Mouse (Mus musculus): ENCODE measurements around the gene Rab5b. TPM values are rescaled to one million over a fixed set of nuclear protein-coding genes. Genes with fewer than 3 reads are reported as not detected.

Gene Rab5b
- polyA plus RNA-seq (2012; rRNA removed): 51.6 and 59.7 TPM in 2 replicates

GRCm38 (mm10) chr10:128695992-128696807, at the start of gene Rab5b:
TSS of gene Rab5b (minus strand) at chr10:128696264.

GRCm38 (mm10) chr10:128744680-128745601, 48.9 kb upstream of the Rab5b start, which contains the start of gene Dgka:
TSS of gene Dgka (minus strand) at chr10:128744855.

GRCm38 (mm10) chr10:128704491-128705316, 8.6 kb upstream of the Rab5b start, which contains the start of gene Cdk2:
TSS of gene Cdk2 (minus strand) at chr10:128705031.

GRCm38 (mm10) chr10:128703895-128704294, 7.8 kb upstream of the Rab5b start, which contains the start of gene Pmel:
TSS of gene Pmel (plus strand) at chr10:128704195.

GRCm38 (mm10) chr10:128673763-128674468, 22.1 kb downstream of the Rab5b start, which contains the start of gene Suox:
TSS of gene Suox (minus strand) at chr10:128674073.

GRCm38 (mm10) chr10:128645111-128646011, 50.7 kb downstream of the Rab5b start, which contains the start of gene Ikzf4:
TSS of gene Ikzf4 (minus strand) at chr10:128645991.

Other genes with a start within 250 kb of the Rab5b start
- 77.1 and 80.9 TPM in 2 replicates for gene Smarcc2, start 237.0 kb downstream of the Rab5b start, polyA plus RNA-seq (2012; rRNA removed)
- 1,151 and 1,354 TPM in 2 replicates for gene Myl6, start 202.1 kb downstream of the Rab5b start, polyA plus RNA-seq (2012; rRNA removed)
- 1.6 and 2.1 TPM in 2 replicates for gene Myl6b, start 197.6 kb downstream of the Rab5b start, polyA plus RNA-seq (2012; rRNA removed)
- gene Esyt1, start 170.4 kb downstream of the Rab5b start, polyA plus RNA-seq (2012; rRNA removed): 66.7 and 76.5 TPM in 2 replicates
- 15.6 and 20.1 TPM in 2 replicates for gene Zc3h10, start 148.5 kb downstream of the Rab5b start, polyA plus RNA-seq (2012; rRNA removed)
- 2,287 and 3,176 TPM in 2 replicates for gene Rpl41, start 147.0 kb downstream of the Rab5b start, polyA plus RNA-seq (2012; rRNA removed)
- 11.8 and 15.3 TPM in 2 replicates for gene Pa2g4, start 130.3 kb downstream of the Rab5b start, polyA plus RNA-seq (2012; rRNA removed)
- gene Erbb3, start 106.6 kb downstream of the Rab5b start, polyA plus RNA-seq (2012; rRNA removed): 84.1 and 97.8 TPM in 2 replicates
- 948 and 1,040 TPM in 2 replicates for gene Rps26, start 69.5 kb downstream of the Rab5b start, polyA plus RNA-seq (2012; rRNA removed)
- 0.83 and 1.3 TPM in 2 replicates for gene Ikzf4, start 50.3 kb downstream of the Rab5b start, polyA plus RNA-seq (2012; rRNA removed)
- 10.0 and 12.2 TPM in 2 replicates for gene Suox, start 22.2 kb downstream of the Rab5b start, polyA plus RNA-seq (2012; rRNA removed)
- gene Pmel, start 7.9 kb upstream of the Rab5b start, polyA plus RNA-seq (2012; rRNA removed): 3.2 and 3.4 TPM in 2 replicates
- 11.2 and 11.4 TPM in 2 replicates for gene Cdk2, start 8.8 kb upstream of the Rab5b start, polyA plus RNA-seq (2012; rRNA removed)
- 80.2 and 87.4 TPM in 2 replicates for gene Dgka, start 48.6 kb upstream of the Rab5b start, polyA plus RNA-seq (2012; rRNA removed)
- gene Pym1, start 51.6 kb upstream of the Rab5b start, polyA plus RNA-seq (2012; rRNA removed): 17.4 and 19.1 TPM in 2 replicates
- 4.8 and 5.0 TPM in 2 replicates for gene Mmp19, start 94.6 kb upstream of the Rab5b start, polyA plus RNA-seq (2012; rRNA removed)
- gene Dnajc14, start 107.8 kb upstream of the Rab5b start, polyA plus RNA-seq (2012; rRNA removed): 15.2 and 16.5 TPM in 2 replicates
- 17.7 and 17.9 TPM in 2 replicates for gene Tmem198b, start 108.1 kb upstream of the Rab5b start, polyA plus RNA-seq (2012; rRNA removed)
- gene Sarnp, start 121.1 kb upstream of the Rab5b start, polyA plus RNA-seq (2012; rRNA removed): 2.0 and 2.3 TPM in 2 replicates
- gene Ormdl2, start 125.4 kb upstream of the Rab5b start, polyA plus RNA-seq (2012; rRNA removed): 90.8 and 92.6 TPM in 2 replicates
- gene Gdf11, start 195.5 kb upstream of the Rab5b start, polyA plus RNA-seq (2012; rRNA removed): 1.5 and 1.6 TPM in 2 replicates
- gene Cd63, start 204.7 kb upstream of the Rab5b start, polyA plus RNA-seq (2012; rRNA removed): 225 and 259 TPM in 2 replicates
- gene Rdh5, start 226.6 kb upstream of the Rab5b start, polyA plus RNA-seq (2012; rRNA removed): 28.4 and 36.4 TPM in 2 replicates
- gene Bloc1s1, start 227.8 kb upstream of the Rab5b start, polyA plus RNA-seq (2012; rRNA removed): 151 TPM in 2 replicates
- gene Itga7, start 237.6 kb upstream of the Rab5b start, polyA plus RNA-seq (2012; rRNA removed): 56.9 and 58.2 TPM in 2 replicates